Mouse (Mus musculus) lung, adult 2 months (tissue): ENCODE measurements around the gene Ndufc2.

Experiments
- CTCF ChIP-seq: fragments of 200-500 bp; IDR thresholded peaks from 2 replicates; pipeline ENCODE4 v1.5.1; 2011; ENCODE audit warnings: mild to moderate bottlenecking, low read length, control low read depth; ENCODE audit not compliant: insufficient read depth
- POLR2A ChIP-seq: fragments of 200-500 bp; IDR thresholded peaks from 2 replicates; pipeline ENCODE4 v1.6.1; 2011; ENCODE audit warnings: low read depth, mild to moderate bottlenecking, control low read depth, low read length, borderline replicate concordance; ENCODE audit errors: extremely low read depth

DNA sequence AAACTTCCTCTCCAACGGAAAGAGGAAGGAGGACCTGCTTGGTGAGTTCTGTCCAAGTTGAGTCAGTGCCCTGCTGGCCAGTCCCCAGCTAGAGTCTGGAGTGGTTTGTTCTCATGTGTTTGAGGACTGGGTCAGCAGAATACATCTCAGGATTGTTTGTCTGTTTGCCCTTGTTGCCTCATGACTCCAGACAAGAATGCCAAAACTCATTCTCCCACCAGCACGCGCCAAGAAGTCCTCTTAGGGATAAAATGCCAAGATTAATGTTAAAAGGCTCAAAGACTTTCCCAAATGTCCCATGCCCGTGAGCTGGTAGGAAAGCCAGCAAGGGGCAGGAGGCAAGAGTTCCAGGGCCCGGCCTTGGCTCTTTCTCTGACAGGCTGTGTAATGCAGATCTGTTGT is 42.9 kb upstream of the Ndufc2 start:
- TF ChIP-seq POLR2A: peak; percentile 9; the same call in 1 of the 2 replicates
- TF ChIP-seq CTCF: no peak
